Comparison of ENCODE assay signal across 9 mouse cellular contexts in the genomic region with DNA sequence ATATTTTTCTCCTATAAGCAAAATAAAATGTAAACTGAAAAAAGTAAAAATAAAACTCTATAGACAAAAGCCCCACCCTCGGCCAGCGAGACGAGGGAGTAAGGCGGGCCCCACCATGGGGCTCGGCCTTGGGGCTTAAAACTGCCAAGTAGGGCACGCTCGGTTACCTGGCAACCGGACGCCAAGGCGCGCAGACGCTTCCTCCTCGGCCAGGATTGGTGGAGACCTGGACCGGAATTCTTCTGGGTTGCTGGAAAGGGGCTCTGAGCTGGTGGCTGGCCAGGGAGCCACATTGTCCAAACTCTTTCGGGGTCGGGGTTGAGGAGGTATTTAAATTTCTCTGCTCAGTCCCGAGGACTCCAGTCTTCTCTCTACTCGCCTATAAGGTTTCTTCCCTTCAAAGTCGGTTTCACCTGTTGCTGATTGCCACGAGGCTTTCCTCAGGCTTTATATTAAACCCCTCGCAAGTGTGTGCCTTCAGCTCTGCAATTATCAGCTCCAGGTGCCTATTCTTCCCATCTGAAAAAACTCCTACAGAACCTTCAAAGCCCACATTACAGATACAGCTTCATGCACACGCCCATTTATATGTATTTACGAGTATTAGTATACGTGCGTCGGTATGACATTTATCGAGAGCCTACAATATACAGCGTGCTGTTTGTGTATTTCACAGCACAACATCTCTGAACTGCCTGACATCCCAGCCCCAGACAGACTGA. TPM values are rescaled to one million over a fixed set of nuclear protein-coding genes. Genes with fewer than 3 reads are reported as not detected.
A peak's percentile ranks its signal among the peaks of the same experiment; 100 is the strongest.
DNase-seq lines count a peak whose midpoint lies in the region; ATAC-seq lines count a peak whose summit lies in the region.
"Had no signal": no experiment of that assay in that cellular context is flagged by ENCODE, and none has a peak within 500 bp of the region (broad histone marks: within the 10 kb centered on the region; RNA-seq: fewer than 3 reads in every experiment).

A gene (minus strand): TSS at position 137 of the 722 bp plus-strand sequence.

- 4% methylated on average over 28 of the region's 28 CpGs for WGBS in midbrain, embryonic 11.5 days

- H3K9ac ChIP-seq in midbrain, embryonic 11.5 days (ENCODE audit: low read length) = peak within 1 kb of the TSS; percentile 22; the same call in 1 of the 2 replicates

- peak within 1 kb of the TSS; percentile 43 for H3K4me2 ChIP-seq in midbrain, embryonic 11.5 days

- H3K4me1 ChIP-seq in midbrain, embryonic 11.5 days (ENCODE audit: control insufficient read depth, insufficient read depth, low read length) = peaks cover 22% of the 10 kb centered on the region

- no peak within 1 kb of the TSS for H3K27ac ChIP-seq in midbrain, embryonic 11.5 days (ENCODE audit: low read depth, low read length)
- H3K27ac ChIP-seq: macrophage had no signal

- no peaks in the 10 kb centered on the region for H3K9me3 ChIP-seq in midbrain, embryonic 11.5 days (ENCODE audit: control insufficient read depth, low read length)

- peak; percentile 13 to 47 for DNase-seq in lung, adult 18-20 months
- DNase-seq in lung, postnatal 25 days (ENCODE audit: low spot score) = no peak
- peak; percentile 63 to 71 for DNase-seq in kidney, postnatal 4 days
- DNase-seq in midbrain, embryonic 11.5 days (ENCODE audit: low spot score, missing footprints) = peak; percentile 94
- peak; percentile 54 to 61 for DNase-seq in thymus, postnatal 10 days (ENCODE audit: low spot score in 2 of 2)
- no peak for DNase-seq in cerebellum, adult 8-10 months
- DNase-seq in layer of hippocampus, postnatal 36 days = no peak

- H3K27me3 ChIP-seq in midbrain, embryonic 11.5 days (ENCODE audit: control insufficient read depth, insufficient read depth, low read length) = no peaks in the 10 kb centered on the region

- peak; percentile 79 for ATAC-seq in granulocyte monocyte progenitor cell, adult 5-6 weeks (replicated peaks; ENCODE audit: poor library complexity, severe bottlenecking)
- ATAC-seq in midbrain, embryonic 11.5 days (ENCODE audit: low FRiP score) = peak; percentile 89

- no peaks in the 10 kb centered on the region for H3K36me3 ChIP-seq in midbrain, embryonic 11.5 days (ENCODE audit: control insufficient read depth, insufficient read depth, low read length)

- peak within 1 kb of the TSS; percentile 9 for H3K4me3 ChIP-seq in midbrain, embryonic 11.5 days (ENCODE audit: low read depth, low read length)

RNA-seq across cellular contexts. Expression of the gene that starts here (rescaled TPM):
- total RNA-seq in granulocyte monocyte progenitor cell, adult 5-6 weeks (2014; fragmentation: Nextera tagmentation) = not detected in 2 replicates
- total RNA-seq in granulocyte monocyte progenitor cell, adult 5-6 weeks (2017) = not detected in 2 replicates
- 1.9 and 2.7 TPM in 2 replicates for polyA plus RNA-seq in midbrain, embryonic 11.5 days (2014; fragmentation: Nextera tagmentation; extraction: Ambion mirVana)
- under 1 TPM; 0.15 to 0.48 TPM for total RNA-seq in layer of hippocampus, postnatal 36 days (2021)
- polyA plus RNA-seq: macrophage had no signal

Comparison
In these comparisons a context has a peak if more than half of its experiments do, and no peak if none do; other contexts are left out.
1. DNase-seq: peak in lung, adult 18-20 months (2 of 2), kidney, postnatal 4 days (2 of 2), midbrain, embryonic 11.5 days (single experiment) and thymus, postnatal 10 days (2 of 2); none in lung, postnatal 25 days (single experiment), cerebellum, adult 8-10 months (single experiment) and layer of hippocampus, postnatal 36 days (0 of 2).
2. Peak in ATAC-seq in granulocyte monocyte progenitor cell, adult 5-6 weeks; RNA of the gene not detected or under 1 TPM.